Mouse (Mus musculus) cerebral cortex, adult 2 months (tissue): Measurements from ENCODE around the gene Tex2.

Experiments
- WGBS: fragments of 180-500 bp; shearing (Covaris S2); methylation state at CpG from one replicate; pipeline ENCODE4 v1.1.7; 2018; 5-methylcytosine and 5-hydroxymethylcytosine counted together

Tex2 gene

DNA sequence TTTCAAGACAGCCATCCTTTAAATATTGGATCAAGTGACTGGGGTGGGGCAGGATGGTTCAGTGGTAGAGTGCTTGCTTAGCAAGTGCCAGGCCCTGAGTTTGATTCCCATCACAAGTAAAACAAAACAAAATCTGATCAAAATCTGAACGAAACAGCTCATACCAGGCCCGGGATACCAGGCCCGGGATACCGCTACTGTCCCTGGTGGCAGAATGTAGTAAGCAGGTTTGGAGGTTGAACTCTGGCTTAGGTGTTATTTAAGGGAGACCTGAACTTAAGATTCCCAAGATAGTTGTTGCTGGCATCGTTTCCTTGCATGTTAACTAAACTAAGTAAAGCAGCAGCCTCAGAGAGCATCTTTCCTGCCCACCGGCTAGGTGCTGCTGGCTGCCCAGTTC lies 107.0 kb downstream of the Tex2 start:
- 85% methylated on average over 6 of the region's 6 CpGs for WGBS

- whole genome bisulfite sequencing, result 56% methylated on average over 4 of the region's 4 CpGs
Measured at GRCm38 (mm10) chr11:106503425-106503717, 109.9 kb downstream of the Tex2 start.

- 43% methylated on average over 13 of the region's 13 CpGs for WGBS
Measured at GRCm38 (mm10) chr11:106502631-106503424, 110.4 kb downstream of the Tex2 start.

- 5% methylated on average over 22 of the region's 22 CpGs for whole genome bisulfite sequencing
Measured at GRCm38 (mm10) chr11:106501308-106502158, 111.7 kb downstream of the Tex2 start.

- under 1% methylated on average over 49 of the region's 55 CpGs for WGBS
Measured at GRCm38 (mm10) chr11:106500393-106501307, 112.6 kb downstream of the Tex2 start.

GRCm38 (mm10) chr11:106498739-106499379 lies 114.4 kb downstream of the Tex2 start:
- 36% methylated on average over 4 of the region's 4 CpGs for WGBS

DNA sequence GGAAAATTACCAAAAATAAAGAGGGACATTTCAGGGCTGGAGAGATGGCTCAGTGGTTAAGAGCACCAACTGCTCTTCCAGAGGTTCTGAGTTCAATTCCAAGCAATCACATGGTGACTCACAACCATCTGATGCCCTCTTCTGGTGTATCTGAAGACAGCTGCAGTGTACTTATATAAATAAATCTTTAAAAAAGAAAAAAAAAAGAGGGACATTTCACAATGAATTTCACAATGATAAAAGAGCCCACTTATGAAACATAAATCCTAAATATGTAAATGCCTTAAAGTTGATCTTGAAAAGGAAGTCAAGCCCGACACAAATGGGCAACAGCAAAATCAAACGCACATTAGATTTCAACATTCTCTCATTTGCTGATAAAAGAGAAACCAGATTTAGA lies 115.3 kb downstream of the Tex2 start:
- WGBS, result 66% methylated on average over 2 of the region's 2 CpGs

- WGBS, result 97% methylated on average over 2 of the region's 2 CpGs
Measured at GRCm38 (mm10) chr11:106497009-106497408, 116.2 kb downstream of the Tex2 start.

DNA sequence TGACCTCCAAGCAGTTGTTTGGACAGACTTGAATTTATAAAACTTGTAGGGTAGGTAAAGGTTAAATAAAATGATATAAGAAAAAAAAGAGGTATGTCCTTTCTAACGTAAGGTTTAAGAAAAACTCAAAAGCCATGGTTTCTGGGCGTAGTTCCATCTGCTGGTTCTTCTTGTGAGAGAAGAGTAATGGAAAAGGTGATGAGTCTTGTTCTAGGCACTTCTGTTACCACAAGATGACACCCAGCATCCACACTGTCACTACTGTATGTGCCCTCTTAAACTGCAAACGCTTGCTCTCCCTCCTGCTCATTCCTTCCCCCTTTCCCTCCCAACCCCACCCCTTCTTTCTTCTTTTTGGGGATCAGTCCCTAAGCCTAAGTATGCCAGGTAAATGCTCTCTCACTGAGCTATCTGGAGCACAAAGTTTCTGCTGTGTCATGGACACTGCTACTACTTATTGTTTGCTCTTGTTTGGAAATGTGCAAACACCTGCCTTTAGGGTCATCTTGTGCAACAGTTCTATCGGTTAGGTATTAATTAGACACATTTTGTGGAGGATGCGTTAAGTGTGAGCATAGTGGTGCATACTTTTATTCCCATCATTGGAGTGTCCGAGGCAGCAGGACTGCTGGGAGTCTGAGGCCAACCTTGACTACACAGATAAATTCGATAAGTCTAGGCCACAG lies 120.1 kb downstream of the Tex2 start:
- 88% methylated on average over 7 of the region's 7 CpGs for WGBS

GRCm38 (mm10) chr11:106491393-106491792 lies 121.8 kb downstream of the Tex2 start:
- 2% methylated on average over 3 of the region's 3 CpGs for WGBS

DNA sequence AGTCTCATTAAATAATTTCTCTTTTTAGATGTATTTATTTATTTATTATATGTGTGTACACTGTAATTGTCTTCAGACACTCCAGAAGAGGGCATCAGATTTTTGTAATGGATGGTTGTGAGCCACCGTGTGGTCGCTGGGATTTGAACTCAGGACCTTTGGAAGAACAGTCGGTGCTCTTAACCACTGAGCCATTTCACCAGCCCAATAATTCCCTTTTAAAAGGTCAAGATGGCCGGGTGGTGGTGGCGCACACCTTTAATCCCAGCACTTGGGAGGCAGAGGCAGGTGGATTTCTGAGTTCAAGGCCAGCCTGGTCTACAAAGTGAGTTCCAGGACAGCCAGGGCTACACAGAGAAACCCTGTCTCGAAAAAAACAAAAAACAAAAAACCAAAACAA lies 122.6 kb downstream of the Tex2 start:
- 91% methylated on average over 6 of the region's 6 CpGs for WGBS

DNA sequence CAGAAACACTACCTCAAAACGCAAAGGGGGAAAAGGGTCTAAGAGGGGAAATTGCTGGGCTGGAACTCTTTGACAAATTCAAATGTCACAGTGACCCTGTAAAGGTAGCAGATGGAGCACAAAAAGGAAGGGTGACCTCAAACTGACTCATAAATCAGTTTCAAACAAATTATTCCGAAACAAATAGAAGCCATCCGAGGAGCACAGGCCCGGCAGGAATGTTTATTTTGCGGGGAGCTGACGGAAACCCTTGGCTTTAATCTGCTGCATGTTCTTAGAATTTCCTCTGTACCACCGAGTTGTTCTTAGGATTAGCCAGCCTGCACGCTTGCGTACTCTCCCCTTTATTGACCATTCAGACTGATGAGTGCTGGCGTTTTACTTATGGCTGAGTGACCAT lies 123.2 kb downstream of the Tex2 start:
- WGBS, result 80% methylated on average over 10 of the region's 10 CpGs

DNA sequence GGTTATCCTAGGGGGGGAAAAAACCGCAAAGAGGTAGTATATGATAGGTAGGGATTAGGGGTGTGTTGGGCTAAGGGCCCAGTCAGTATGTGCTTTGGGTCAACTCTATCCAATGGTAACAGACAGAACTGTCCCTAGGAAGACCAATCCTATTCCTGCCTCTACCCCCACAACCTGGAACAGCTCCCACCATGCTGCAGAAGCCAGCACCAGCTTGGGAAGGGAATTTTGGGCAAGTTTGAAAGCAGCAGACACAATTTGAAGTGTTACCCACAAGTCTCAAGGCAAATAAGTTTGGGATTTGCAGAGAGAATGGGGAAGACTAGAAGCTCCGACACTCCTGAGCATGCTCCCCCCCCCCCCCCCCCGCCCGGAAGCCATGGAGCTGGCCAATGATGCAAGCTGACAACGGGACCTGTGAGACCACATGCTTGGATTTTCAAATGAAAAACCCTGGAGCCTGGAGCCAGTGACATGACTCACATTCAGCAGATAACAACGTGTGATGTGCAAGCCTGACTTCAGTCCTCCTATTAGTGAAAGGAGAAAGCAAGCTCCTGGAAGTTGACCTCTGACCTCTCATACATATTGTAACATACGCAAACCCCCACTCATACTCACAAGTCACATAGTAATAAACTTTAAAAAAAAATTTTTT lies 124.1 kb downstream of the Tex2 start:
- WGBS, result 46% methylated on average over 6 of the region's 7 CpGs

GRCm38 (mm10) chr11:106488126-106488561 lies 125.1 kb downstream of the Tex2 start:
- 16% methylated on average over 17 of the region's 17 CpGs for WGBS

DNA sequence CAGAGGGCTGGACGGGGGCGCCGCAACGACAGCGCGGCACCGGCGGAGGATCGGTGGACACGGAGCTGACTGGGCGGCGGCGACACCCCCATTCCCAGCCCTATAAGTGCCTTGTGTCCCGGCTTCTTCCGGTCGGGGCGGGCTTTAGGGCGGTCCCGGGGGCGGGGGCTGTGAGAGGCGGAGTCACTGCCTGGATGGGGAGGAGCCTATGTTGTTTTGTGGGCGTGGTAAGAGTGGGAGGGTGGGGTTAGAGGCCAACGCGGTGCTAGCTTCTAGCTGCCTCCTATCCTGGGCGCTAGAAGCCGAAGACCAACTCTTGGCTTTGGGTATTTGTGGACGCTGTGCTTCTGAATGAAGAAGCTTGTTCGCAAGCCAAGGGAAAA lies 125.5 kb downstream of the Tex2 start, which contains the start of gene Ern1:
Ern1 (minus strand) TSS at position 120 of the 383 bp plus-strand sequence.
- under 1% methylated on average over 24 of the region's 28 CpGs for WGBS

DNA sequence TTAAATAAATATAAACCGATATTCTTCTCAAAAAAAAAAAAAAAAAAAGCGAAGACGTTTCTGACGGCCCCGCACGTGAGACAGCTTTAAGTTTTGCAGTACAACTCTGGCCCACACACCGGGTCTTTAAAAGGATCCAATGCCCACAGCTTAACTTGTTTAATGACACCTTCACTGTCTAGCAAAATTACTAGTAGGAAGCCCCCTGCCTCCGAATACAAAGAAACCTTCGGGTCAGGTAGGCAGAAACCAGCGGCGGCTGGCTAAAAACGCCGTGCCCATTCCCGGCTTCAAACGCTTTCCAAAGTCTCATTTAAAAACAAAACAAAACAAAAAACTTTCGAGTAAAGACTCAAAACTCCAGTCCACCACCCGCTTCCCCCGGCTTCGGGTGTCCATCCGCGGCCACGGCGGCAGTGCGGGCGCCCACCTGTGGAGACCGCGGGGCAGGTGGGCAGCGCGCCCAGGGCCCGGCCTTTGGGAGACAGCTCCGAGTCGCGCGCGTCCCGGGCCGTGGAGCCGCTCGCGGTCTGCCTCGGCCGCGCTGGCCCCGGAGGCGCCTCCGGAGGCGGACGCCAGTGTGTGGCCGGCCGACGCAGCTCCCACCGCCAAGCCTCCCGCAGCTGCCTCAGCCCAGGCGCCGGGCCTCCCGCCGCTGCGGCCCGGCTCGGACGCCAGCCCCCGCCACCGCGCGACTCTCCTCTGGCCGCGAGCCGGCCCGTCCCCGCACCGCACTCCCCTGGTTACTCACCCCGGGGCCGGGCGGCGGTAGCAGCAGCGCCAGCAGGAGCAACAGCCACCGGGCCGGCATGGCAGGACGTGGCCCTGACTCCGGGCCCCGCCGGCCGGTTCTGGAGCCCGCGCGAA lies 126.1 kb downstream of the Tex2 start:
- 2% methylated on average over 86 of the region's 86 CpGs for WGBS

GRCm38 (mm10) chr11:106486042-106486865 lies 127.0 kb downstream of the Tex2 start:
- 34% methylated on average over 16 of the region's 16 CpGs for WGBS

- WGBS, result 74% methylated on average over 4 of the region's 4 CpGs
Measured at GRCm38 (mm10) chr11:106485611-106486010, 127.6 kb downstream of the Tex2 start.
